Mouse (Mus musculus) thymus, adult 2 months (tissue): ENCODE measurements around the gene Hoxa10. TPM values are rescaled to one million over a fixed set of nuclear protein-coding genes. Genes with fewer than 3 reads are reported as not detected.

Experiments used
- DNase-seq: peaks from one replicate; pipeline ENCODE4 v3.0.0; 2021
- H3K27ac ChIP-seq: fragments of 200-500 bp; 2 replicates; pipeline ENCODE4 v1.5.1; 2012; ENCODE audit warnings: low read length, control low read depth; ENCODE audit not compliant: control insufficient read depth, insufficient read depth
- H3K27me3 ChIP-seq: fragments of 200-500 bp; 2 replicates; pipeline ENCODE4 v1.6.1; 2012; ENCODE audit warnings: mild to moderate bottlenecking, low read length, moderate library complexity, mixed read lengths; ENCODE audit not compliant: control insufficient read depth, insufficient read depth
- H3K36me3 ChIP-seq: fragments of 200-500 bp; 2 replicates; pipeline ENCODE4 v1.6.1; 2012; ENCODE audit warnings: mild to moderate bottlenecking, low read length, moderate library complexity; ENCODE audit not compliant: control insufficient read depth, insufficient read depth
- H3K4me1 ChIP-seq: fragments of 200-500 bp; replicated peaks from 2 replicates; pipeline ENCODE4 v1.6.1; 2012; ENCODE audit warnings: low read length; ENCODE audit not compliant: control insufficient read depth, insufficient read depth
- H3K4me3 ChIP-seq: fragments of 200-500 bp; 2 replicates; pipeline ENCODE4 v1.5.1; 2012; ENCODE audit warnings: mild to moderate bottlenecking, low read length, control low read depth, moderate library complexity; ENCODE audit not compliant: control insufficient read depth, insufficient read depth
- CTCF ChIP-seq: fragments of 200-500 bp; IDR thresholded peaks from 2 replicates; pipeline ENCODE4 v1.5.1; 2012; ENCODE audit warnings: mild to moderate bottlenecking, control low read depth, low read length, moderate library complexity, borderline replicate concordance; ENCODE audit not compliant: control insufficient read depth, poor library complexity, insufficient read depth; ENCODE audit errors: extremely low read depth
- POLR2A ChIP-seq: fragments of 200-500 bp; IDR thresholded peaks from 2 replicates; pipeline ENCODE4 v1.6.1; 2012; ENCODE audit warnings: mild to moderate bottlenecking, low read length, control low read depth, moderate library complexity; ENCODE audit not compliant: control insufficient read depth, poor library complexity, insufficient read depth; ENCODE audit errors: extremely low read depth
- WGBS: fragments of 180-500 bp; shearing (Covaris S2); methylation state at CpG from one replicate; pipeline ENCODE4 v1.1.7; 2018; 5-methylcytosine and 5-hydroxymethylcytosine counted together
- polyA plus RNA-seq: library from polyadenylated mRNA; depleted of rRNA; stranded (reverse); fragments of >200 nt; gene quantifications from 2 replicates; pipeline ENCODE4 v1.2.3, GENCODE M21; 2012; rRNA removed

The Hoxa10 gene
- polyA plus RNA-seq: not detected in 2 replicates

DNA sequence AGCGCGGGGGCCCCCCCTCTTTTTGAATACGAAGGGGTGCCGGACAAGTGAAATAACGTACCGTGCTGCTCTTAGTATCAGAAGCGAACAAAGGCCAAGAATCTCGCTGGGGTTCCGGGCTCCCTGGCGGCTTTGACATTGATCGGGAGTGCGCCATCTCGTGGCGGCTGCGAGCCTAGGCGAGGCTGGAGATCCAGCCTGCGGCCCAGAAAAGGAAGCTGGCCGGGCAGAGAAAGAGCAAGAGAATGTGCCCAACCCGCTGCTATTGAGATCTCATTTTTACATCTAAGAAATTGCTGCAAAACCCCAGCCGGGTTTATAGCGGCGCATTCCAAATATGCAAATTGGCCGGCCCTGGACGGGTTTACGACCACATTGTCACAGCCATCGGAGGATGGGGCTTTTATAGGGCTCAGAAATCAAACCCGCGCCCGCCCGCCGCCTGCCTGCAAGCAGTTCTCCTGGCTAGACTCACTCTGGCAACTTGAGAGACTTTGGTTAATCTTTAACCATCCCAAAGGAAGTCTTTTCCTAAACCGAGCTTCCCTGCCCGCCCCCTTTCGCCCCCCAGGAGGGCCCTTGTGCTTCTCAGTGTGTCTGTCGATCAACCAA lies at the start of gene Hoxa10:
TSS of gene Hoxa10 (minus strand) at position 466 of the 612 bp plus-strand sequence.
- Histone ChIP-seq H3K36me3 (no peaks in the 10 kb centered on the region), H3K27ac (no peak within 1 kb of the TSS), H3K4me3 (no peak within 1 kb of the TSS), H3K27me3 (peaks cover 54% of the 10 kb centered on the region), H3K4me1 (peaks cover 8% of the 10 kb centered on the region)
- WGBS: 6% methylated on average over 35 of the region's 35 CpGs
- TF ChIP-seq CTCF (peak; percentile 95), POLR2A (no peak)
- peak; percentile 81 for DNase-seq

DNA sequence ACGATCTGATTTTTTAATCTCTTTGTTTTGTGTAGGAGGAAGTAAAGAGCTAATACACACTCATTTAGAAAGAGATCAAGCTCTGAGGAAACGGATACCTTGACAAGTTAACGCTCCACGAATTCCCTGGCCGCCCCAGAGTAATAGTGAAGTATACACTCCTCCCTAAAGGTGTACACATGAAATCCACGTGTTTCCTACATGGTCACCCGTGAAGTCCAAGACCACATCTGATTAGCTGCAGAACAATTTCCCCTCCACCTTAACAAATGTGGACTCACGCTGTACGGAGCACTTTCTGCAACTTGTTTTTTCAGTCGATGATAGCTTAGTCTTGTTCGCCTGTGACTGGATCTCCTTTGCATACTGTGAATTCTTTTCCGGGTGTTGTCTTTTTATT lies 49.5 kb upstream of the Hoxa10 start:
- TF ChIP-seq CTCF: no peak
- TF ChIP-seq POLR2A: no peak
- peaks cover 21% of the 10 kb centered on the region; the same call in 1 of the 2 replicates for H3K27me3 ChIP-seq
- H3K36me3 ChIP-seq: no peaks in the 10 kb centered on the region
- no peak overlapping the region for H3K4me3 ChIP-seq
- H3K27ac ChIP-seq: no peak overlapping the region
- 17% methylated on average over 12 of the region's 12 CpGs for WGBS
- H3K4me1 ChIP-seq: no peaks in the 10 kb centered on the region
- DNase-seq: no peak

DNA sequence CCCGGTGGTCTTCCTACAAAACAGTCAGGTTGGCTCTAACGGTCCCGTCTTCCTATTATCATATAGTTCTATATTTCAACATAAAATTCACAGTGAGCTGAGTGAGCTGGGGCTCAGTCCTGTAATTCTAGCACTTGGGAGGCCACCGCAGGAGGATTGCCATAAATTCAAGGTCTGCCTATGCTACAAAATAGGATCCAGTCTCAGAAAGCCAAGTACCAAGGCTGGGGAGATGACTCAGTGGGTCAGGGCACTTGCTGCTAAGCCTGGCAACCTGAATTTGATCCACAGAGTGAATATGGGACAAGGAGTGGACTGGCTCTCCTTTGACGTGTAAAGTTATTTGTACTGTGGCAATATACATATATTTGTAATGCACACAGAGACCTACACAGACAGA lies 43.2 kb upstream of the Hoxa10 start:
- TF ChIP-seq POLR2A (no peak), CTCF (no peak)
- Histone ChIP-seq H3K27me3 (peaks cover 4% of the 10 kb centered on the region; the same call in 1 of the 2 replicates), H3K36me3 (no peaks in the 10 kb centered on the region), H3K4me1 (no peaks in the 10 kb centered on the region), H3K4me3 (no peak overlapping the region), H3K27ac (no peak overlapping the region)
- WGBS: 95% methylated on average over 5 of the region's 5 CpGs
- no peak for DNase-seq

DNA sequence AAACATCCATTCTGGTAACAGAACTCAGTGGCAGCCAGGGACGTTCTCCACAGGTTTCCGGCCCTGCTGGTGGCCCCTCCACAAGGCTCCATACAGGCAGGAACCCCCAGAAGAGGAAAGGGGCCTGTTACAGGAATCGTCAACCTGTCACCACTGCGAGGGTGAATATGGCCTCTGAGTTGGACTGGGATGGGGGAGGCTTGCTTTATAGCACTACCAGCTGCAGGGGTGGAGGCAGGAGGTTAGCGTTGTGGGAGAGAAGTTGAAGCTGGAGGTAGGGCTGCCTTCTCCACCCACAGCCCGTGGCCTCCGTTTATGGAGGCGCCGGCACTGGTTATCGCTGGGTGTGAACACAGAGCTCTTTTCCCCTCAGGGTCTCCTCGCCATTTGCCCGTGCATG lies 40.4 kb upstream of the Hoxa10 start:
- H3K27me3 ChIP-seq: peaks cover 16% of the 10 kb centered on the region
- no peak for TF ChIP-seq POLR2A
- no peak for TF ChIP-seq CTCF
- H3K4me1 ChIP-seq: no peaks in the 10 kb centered on the region
- H3K27ac ChIP-seq: no peak overlapping the region
- H3K4me3 ChIP-seq: no peak overlapping the region
- DNase-seq: no peak
- WGBS: 38% methylated on average over 12 of the region's 12 CpGs
- no peaks in the 10 kb centered on the region for H3K36me3 ChIP-seq

DNA sequence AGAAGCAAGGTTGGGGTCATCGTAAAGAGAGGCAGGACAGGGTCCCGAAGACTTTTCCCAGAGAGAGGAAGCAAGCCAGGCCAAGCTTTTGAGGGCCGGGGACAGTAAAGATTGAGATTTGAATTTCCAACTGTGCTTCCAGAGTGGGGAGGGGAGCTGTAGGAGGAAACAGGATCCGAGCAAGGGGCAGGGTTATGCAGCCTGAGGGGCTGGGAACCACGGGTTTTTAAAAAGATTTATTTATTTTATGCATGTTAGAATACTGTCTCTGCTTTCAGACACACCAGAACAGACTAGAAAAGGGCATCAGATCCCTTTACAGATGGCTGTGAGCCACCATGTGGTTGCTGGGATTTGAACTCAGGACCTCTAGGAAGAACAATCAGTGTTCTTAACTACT lies 36.3 kb upstream of the Hoxa10 start:
- TF ChIP-seq CTCF (no peak), POLR2A (no peak)
- Histone ChIP-seq H3K4me1 (no peaks in the 10 kb centered on the region), H3K27me3 (peaks cover 36% of the 10 kb centered on the region), H3K4me3 (no peak overlapping the region), H3K27ac (no peak overlapping the region), H3K36me3 (no peaks in the 10 kb centered on the region)
- DNase-seq: no peak
- 38% methylated on average over 5 of the region's 5 CpGs for WGBS

DNA sequence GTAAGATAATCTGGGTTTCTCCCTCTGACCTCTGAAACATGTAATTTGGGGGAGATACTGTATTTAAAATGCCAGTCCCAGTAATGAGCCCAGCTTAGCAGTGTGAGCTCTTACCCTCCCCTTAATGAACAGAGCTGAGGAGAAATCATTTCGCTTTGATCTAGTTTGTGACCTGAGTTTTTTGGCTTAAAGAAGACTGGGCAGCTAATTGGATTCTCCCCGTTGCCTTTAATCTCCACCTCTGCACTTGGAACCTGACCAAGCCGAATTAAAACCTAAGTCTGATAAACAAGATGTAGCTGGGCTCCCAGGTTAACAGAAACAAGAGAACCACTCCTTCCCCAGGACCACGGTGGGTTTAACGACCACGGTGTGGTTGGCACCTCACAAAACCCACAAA lies 35.7 kb upstream of the Hoxa10 start:
- Histone ChIP-seq H3K4me1 (no peaks in the 10 kb centered on the region), H3K36me3 (no peaks in the 10 kb centered on the region), H3K27me3 (peaks cover 36% of the 10 kb centered on the region), H3K4me3 (no peak overlapping the region), H3K27ac (no peak overlapping the region)
- DNase-seq: no peak
- TF ChIP-seq CTCF (no peak), POLR2A (no peak)
- WGBS: 29% methylated on average over 6 of the region's 6 CpGs

DNA sequence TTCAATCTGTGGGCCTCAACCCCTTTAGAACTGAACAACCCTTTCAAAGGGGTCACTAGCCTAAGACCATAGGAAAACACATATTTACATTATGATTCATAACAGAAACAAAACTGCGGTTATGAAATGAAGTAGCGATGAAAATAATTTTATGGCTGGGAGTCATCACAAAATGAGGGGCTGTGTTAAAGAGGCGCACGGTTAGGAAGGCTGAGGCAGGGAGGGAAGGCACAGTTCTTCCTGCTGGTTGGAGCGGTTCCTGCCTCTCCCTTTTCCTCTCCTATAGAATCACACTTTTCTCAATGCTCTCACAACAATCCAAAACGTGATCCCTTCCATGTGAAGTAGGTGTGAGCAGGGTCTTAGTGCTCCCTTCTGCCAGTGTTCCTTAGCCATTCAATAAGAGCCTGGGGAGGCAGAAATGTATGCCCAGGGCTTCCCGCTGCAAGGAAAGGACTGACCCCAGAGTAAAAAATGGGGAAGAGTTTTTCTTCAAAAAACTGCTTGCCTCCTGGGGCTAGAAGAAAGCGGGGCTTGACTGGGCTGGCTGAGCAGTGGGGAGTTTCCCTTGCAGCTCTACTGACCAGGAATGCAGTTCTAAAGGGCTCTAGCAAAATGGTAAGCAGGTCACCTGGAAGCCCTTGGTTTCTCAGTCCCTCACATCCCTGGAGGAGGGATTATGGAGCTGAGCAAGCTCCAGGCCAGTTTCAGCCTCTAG lies 35.1 kb upstream of the Hoxa10 start:
- Histone ChIP-seq H3K4me3 (no peak overlapping the region), H3K27ac (no peak overlapping the region), H3K36me3 (no peaks in the 10 kb centered on the region), H3K27me3 (peaks cover 36% of the 10 kb centered on the region), H3K4me1 (no peaks in the 10 kb centered on the region)
- WGBS: 52% methylated on average over 8 of the region's 8 CpGs
- TF ChIP-seq POLR2A: no peak
- no peak for TF ChIP-seq CTCF
- no peak for DNase-seq
